Mouse (Mus musculus): ENCODE results near the gene Cadm4. TPM values are rescaled to one million over a fixed set of nuclear protein-coding genes. Genes with fewer than 3 reads are reported as not detected.
"Not testable (repeated sequence)": the region's sequence is repeated elsewhere in the genome, so short reads cannot be mapped to it uniquely, and the experiment has no call there.

Cadm4 gene
- polyA plus RNA-seq, 1 experiment, result 3.5 TPM

- Histone ChIP-seq H3K4me3 (ENCODE audit: insufficient read depth, low read depth, low read length) (no peak overlapping the region), H3K4me1 (ENCODE audit: control insufficient read depth, insufficient read depth, insufficient read length, low read length) (peaks cover 3% of the 10 kb centered on the region; the same call in 1 of the 2 replicates), H3K27ac (replicated peaks; ENCODE audit: low read depth, low read length) (no peak overlapping the region)
These were observed 5.0 kb upstream of the Cadm4 start for GRCm38 (mm10) chr7:24476856-24477255.

DNA sequence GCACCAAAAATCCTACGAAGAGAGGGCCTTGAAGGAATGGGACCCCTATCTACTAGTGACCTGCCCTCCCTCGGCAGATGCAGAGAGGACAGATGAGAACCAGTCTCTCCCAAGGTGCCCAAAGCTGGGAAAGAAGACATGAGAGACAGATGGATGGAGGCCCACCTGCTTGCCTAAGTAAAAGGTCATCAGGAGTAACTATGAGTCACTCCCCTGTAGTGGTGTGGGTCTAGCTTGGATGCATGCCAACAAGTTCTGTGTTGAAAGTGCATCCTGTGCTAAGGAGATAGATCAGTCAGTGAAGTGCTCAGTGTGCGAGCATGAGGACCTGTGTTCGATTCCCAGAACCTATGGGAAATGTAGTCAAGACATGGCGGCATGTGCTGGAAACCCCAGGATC, 2.9 kb upstream of the Cadm4 start:
- no peak overlapping the region for H3K4me3 ChIP-seq (ENCODE audit: insufficient read depth, low read depth, low read length)
- no peak overlapping the region for H3K27ac ChIP-seq (replicated peaks; ENCODE audit: low read depth, low read length)
- peaks cover 3% of the 10 kb centered on the region; the same call in 1 of the 2 replicates for H3K4me1 ChIP-seq (ENCODE audit: control insufficient read depth, insufficient read depth, insufficient read length, low read length)

GRCm38 (mm10) chr7:24479685-24480084, 2.1 kb upstream of the Cadm4 start:
- H3K27ac ChIP-seq (replicated peaks; ENCODE audit: low read depth, low read length), result no peak overlapping the region
- H3K4me1 ChIP-seq (ENCODE audit: control insufficient read depth, insufficient read depth, insufficient read length, low read length), result peaks cover 3% of the 10 kb centered on the region; the same call in 1 of the 2 replicates
- no peak overlapping the region for H3K4me3 ChIP-seq (ENCODE audit: insufficient read depth, low read depth, low read length)

DNA sequence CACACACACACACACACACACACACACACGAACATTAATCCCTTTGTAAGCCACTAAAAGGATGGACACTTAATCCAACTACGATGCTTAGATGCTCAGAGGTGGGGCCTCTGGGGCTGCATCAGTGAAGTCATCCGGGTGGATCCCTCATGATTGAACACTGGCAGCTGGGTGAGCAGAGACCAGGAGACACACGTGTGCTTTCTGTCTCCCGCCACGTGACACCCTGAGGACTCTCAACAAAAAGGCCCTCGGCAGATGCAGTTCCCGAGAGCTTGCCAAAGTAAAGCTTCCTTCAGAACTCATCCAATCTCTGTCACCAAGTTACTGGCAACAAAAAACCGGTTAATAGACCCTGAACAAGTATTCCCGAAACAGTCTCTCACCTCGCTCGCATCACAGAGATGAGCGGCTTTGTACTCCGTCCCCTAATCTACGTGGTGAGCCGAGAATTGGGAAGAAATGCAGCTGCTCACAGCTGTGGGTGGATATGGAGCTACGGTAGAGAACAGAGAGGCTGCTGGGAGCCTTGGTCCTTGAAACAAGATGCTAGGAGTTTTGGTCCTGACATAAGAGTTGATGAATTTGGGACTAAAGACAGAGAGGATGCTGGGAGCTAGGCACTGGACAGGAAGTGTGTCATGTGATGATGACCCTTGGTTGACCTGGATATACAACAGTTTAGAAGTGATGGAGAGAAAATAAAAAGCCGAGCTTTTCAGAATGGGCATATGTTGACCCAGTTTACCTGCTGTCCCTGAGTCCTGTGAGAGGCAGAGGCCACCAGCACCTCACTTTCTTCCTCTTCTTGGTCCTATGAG, 1.5 kb upstream of the Cadm4 start:
- Histone ChIP-seq H3K4me1 (ENCODE audit: control insufficient read depth, insufficient read depth, insufficient read length, low read length) (peaks cover 3% of the 10 kb centered on the region; the same call in 1 of the 2 replicates), H3K4me3 (ENCODE audit: insufficient read depth, low read depth, low read length) (no peak overlapping the region), H3K27ac (replicated peaks; ENCODE audit: low read depth, low read length) (no peak overlapping the region)

GRCm38 (mm10) chr7:24480986-24481473, 793 bp upstream of the Cadm4 start:
- Histone ChIP-seq H3K4me3 (ENCODE audit: insufficient read depth, low read depth, low read length) (peak overlapping the region; percentile 66), H3K27ac (replicated peaks; ENCODE audit: low read depth, low read length) (no peak overlapping the region)

DNA sequence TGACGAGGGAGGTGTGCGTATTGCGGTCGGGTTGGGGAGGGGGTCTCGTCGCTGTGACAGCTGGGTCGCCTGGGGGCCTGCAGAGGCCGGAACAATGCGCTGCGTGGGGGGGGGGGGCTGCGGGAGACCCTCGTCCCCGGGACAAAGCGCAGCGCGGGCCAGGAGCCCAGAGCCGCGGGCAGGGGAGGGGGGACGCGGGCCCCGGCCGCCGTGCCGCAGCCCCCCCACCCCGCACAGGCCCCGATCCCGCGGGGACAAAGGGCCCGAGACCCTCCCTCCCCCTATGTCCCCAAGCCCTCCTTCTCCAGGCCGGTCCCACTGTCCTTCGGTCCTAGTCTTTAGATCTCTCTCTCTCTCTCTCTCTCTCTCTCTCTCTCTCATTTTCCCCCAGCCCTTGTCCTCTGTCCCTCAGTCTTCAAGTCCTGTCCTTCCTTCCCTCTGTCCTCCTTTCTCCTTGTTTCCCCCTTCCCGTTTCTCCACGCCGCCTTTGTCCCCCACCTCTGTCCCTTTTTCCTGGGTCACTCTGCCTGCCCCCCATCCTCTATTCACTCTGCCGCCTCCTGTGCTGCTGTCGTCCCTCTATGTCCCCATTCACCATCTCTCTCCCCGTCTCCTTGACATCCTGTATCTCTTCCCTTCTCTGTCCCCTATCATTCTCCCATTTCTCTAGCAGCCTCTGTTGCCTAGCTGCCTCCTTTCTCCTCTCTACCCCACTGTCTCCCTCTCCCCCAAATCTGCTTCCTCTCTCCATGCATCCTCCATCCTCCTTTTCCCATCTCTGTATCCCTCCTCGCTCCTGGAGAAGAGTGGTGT, 591 bp downstream of the Cadm4 start:
- Histone ChIP-seq H3K4me1 (ENCODE audit: control insufficient read depth, insufficient read depth, insufficient read length, low read length) (peaks cover 3% of the 10 kb centered on the region; the same call in 1 of the 2 replicates), H3K27ac (replicated peaks; ENCODE audit: low read depth, low read length) (no peak overlapping the region), H3K4me3 (ENCODE audit: insufficient read depth, low read depth, low read length) (0 out of 2 replicates have a peak overlapping the region, but pooled peaks have one; percentile 12)

More at GRCm38 (mm10) chr7:24480986-24481473, 793 bp upstream of the Cadm4 start:
- peaks cover 3% of the 10 kb centered on the region; the same call in 1 of the 2 replicates for H3K4me1 ChIP-seq (ENCODE audit: control insufficient read depth, insufficient read depth, insufficient read length, low read length)

GRCm38 (mm10) chr7:24483291-24483690, 1.5 kb downstream of the Cadm4 start:
- not testable (repeated sequence) for H3K27ac ChIP-seq (replicated peaks; ENCODE audit: low read depth, low read length); H3K4me3 ChIP-seq (ENCODE audit: insufficient read depth, low read depth, low read length); H3K4me1 ChIP-seq (ENCODE audit: control insufficient read depth, insufficient read depth, insufficient read length, low read length)

GRCm38 (mm10) chr7:24485481-24485880, 3.7 kb downstream of the Cadm4 start:
- Histone ChIP-seq H3K4me1 (ENCODE audit: control insufficient read depth, insufficient read depth, insufficient read length, low read length) (peaks cover 3% of the 10 kb centered on the region; the same call in 1 of the 2 replicates), H3K27ac (replicated peaks; ENCODE audit: low read depth, low read length) (no peak overlapping the region)

DNA sequence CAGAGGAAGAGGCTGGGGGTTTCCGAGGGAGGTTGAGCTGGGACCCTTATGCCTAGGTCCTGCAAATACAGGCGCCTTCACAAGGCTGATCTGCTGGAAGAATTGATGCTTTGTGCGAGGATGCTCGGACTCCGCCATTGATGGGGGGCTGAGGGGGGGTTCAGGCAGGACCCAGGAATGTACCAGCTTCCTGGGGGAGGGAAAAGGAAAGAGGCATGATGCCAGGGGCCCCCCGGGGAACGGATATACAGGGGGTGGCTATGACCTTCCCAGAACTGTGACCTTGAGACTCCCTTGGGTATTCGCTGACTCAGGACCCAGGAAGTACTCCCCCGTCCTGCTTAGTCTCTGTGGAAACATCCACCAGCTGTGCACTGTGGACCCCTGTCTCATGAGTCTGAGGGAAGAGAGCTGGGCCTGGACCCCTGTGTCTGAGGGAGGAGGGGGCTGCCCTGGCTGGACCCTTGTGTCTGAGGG, 4.9 kb downstream of the Cadm4 start:
- Histone ChIP-seq H3K4me3 (ENCODE audit: insufficient read depth, low read depth, low read length) (no peak overlapping the region), H3K27ac (replicated peaks; ENCODE audit: low read depth, low read length) (no peak overlapping the region)

More at GRCm38 (mm10) chr7:24485481-24485880, 3.7 kb downstream of the Cadm4 start:
- no peak overlapping the region for H3K4me3 ChIP-seq (ENCODE audit: insufficient read depth, low read depth, low read length)

DNA sequence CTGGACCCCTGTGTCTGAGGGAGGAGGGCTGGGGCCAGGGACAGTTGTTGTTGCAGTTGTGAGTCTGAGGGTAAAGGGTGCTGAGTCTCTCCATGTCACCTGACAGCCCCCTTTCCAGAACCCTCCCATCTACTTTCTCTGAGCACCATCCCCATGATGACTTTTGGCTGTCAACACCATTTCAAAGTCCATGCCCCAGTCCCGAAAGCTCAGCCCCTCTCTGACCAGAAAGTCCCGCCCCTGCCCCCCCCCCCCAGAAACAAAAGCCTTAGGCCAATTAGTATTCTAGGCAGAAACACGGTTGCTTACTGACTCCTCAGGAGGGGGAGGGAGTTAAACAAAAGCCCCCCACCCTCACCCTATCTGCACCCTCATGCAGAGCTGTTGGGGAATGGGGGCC, 5.6 kb downstream of the Cadm4 start:
- Histone ChIP-seq H3K27ac (replicated peaks; ENCODE audit: low read depth, low read length) (no peak overlapping the region), H3K4me1 (ENCODE audit: control insufficient read depth, insufficient read depth, insufficient read length, low read length) (no peaks in the 10 kb centered on the region), H3K4me3 (ENCODE audit: insufficient read depth, low read depth, low read length) (no peak overlapping the region)

More for the DNA sequence above, 4.9 kb downstream of the Cadm4 start:
- H3K4me1 ChIP-seq (ENCODE audit: control insufficient read depth, insufficient read depth, insufficient read length, low read length), result no peaks in the 10 kb centered on the region; the same call in 1 of the 2 replicates

GRCm38 (mm10) chr7:24488303-24488702, 6.5 kb downstream of the Cadm4 start:
- Histone ChIP-seq H3K4me3 (ENCODE audit: insufficient read depth, low read depth, low read length) (no peak overlapping the region), H3K27ac (replicated peaks; ENCODE audit: low read depth, low read length) (no peak overlapping the region), H3K4me1 (ENCODE audit: control insufficient read depth, insufficient read depth, insufficient read length, low read length) (no peaks in the 10 kb centered on the region)

- no peak overlapping the region for H3K27ac ChIP-seq (replicated peaks; ENCODE audit: low read depth, low read length)
- H3K4me1 ChIP-seq (ENCODE audit: control insufficient read depth, insufficient read depth, insufficient read length, low read length), result no peaks in the 10 kb centered on the region
- no peak overlapping the region; the same call in 1 of the 2 replicates for H3K4me3 ChIP-seq (ENCODE audit: insufficient read depth, low read depth, low read length)
These were observed 18.2 kb downstream of the Cadm4 start for GRCm38 (mm10) chr7:24499856-24500577.

GRCm38 (mm10) chr7:24500929-24501328, 19.1 kb downstream of the Cadm4 start:
- H3K4me3 ChIP-seq (ENCODE audit: insufficient read depth, low read depth, low read length), result no peak overlapping the region
- peaks cover 5% of the 10 kb centered on the region; the same call in 1 of the 2 replicates for H3K4me1 ChIP-seq (ENCODE audit: control insufficient read depth, insufficient read depth, insufficient read length, low read length)
- H3K27ac ChIP-seq (replicated peaks; ENCODE audit: low read depth, low read length), result no peak overlapping the region

- H3K27ac ChIP-seq (replicated peaks; ENCODE audit: low read depth, low read length), result no peak overlapping the region
- H3K4me1 ChIP-seq (ENCODE audit: control insufficient read depth, insufficient read depth, insufficient read length, low read length), result peaks cover 5% of the 10 kb centered on the region; the same call in 1 of the 2 replicates
- H3K4me3 ChIP-seq (ENCODE audit: insufficient read depth, low read depth, low read length), result no peak overlapping the region
These were observed 19.7 kb downstream of the Cadm4 start for GRCm38 (mm10) chr7:24501492-24501891.
